Mouse (Mus musculus) thymus, postnatal 0 days (tissue): Measurements from ENCODE around the gene Naa20. TPM values are rescaled to one million over a fixed set of nuclear protein-coding genes. Genes with fewer than 3 reads are reported as not detected.

Source experiments
- DNase-seq: peaks from one replicate; pipeline ENCODE4 v3.0.0-alpha.2; 2015; ENCODE audit warnings: low spot score
- microRNA-seq: library from miRNA; unstranded; fragments of <30 nt; microRNA quantifications from one replicate; pipeline ENCODE4, GENCODE M21; 2016; ENCODE audit warnings: borderline number of aligned reads
- polyA plus RNA-seq: library from polyadenylated mRNA; unstranded; fragments of >200 nt; fragmentation: Nextera tagmentation; extraction: Ambion mirVana; gene quantifications from 2 replicates; pipeline ENCODE4 v1.2.1, GENCODE M21; 2015

Naa20 gene
- polyA plus RNA-seq, 1 experiment from 2014 or later = 158 TPM

- no peak for DNase-seq
These were observed 46.6 kb downstream of the Naa20 start for GRCm38 (mm10) chr2:145948402-145948954.

GRCm38 (mm10) chr2:145949475-145950068 is 47.7 kb downstream of the Naa20 start:
- no peak for DNase-seq

DNA sequence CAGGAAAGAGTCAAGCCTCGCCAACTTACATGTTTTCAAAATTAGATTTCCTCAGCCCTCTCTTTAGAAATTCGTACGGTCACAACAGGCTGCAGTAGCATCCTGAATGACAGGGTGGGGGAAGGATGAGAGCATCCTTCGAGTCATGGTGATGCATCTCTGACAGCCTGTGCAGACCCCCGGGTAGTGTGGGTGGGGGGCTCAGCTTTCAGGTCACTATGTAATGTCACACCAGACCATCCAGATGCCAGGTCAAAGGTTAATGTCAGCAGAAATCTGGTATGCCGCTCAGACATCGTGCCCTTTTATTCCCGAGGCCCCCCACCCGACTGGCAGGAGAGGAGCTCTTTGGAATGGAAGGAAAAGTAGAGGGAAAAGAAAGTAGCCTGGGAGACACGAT is 48.3 kb downstream of the Naa20 start:
- DNase-seq = no peak

- DNase-seq = no peak
These were observed 50.8 kb downstream of the Naa20 start for GRCm38 (mm10) chr2:145952726-145953125.

- no peak for DNase-seq
These were observed 53.9 kb downstream of the Naa20 start for GRCm38 (mm10) chr2:145955844-145956243.

GRCm38 (mm10) chr2:145956318-145956717 is 54.4 kb downstream of the Naa20 start:
- DNase-seq = no peak

DNA sequence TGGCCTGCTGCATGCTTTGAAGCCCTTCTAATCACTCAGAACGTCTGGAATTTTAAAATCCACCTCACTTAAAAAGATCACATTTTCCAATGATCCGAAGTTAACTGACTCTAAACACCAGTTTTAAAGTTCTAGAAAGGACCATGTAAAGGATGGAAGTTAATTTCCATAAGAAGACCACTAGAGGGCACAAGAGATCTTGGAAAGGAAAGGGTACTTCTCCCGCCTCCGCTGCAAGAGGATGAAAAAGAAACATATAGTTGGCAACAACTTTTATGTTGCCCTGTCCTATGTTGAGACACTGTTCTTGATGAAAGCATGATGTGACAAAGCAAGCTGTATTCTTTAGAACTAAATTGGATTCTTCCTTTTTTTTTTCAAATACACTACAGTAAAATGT is 55.6 kb downstream of the Naa20 start:
- peak; percentile 33 for DNase-seq

DNA sequence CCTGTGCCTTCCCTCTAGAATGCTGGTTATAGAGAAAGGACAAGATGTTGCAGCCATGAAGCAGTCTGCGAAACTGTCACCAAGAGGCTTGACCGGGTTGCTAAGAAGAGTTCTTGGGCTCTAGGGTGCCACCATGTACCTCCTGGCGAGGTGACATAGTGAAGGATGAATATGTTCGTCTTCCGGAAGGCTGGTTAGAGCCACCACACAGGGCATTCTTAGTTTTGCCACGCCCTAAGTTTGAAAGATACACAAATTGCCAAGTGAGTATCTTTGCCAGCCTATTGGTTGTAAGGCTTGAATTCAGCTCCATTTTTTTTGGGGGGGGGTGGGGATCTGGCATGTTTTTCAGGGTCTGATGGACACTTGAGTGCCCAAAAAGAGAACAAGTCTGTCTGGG is 56.2 kb downstream of the Naa20 start:
- DNase-seq = no peak

GRCm38 (mm10) chr2:145958551-145958950 is 56.7 kb downstream of the Naa20 start:
- DNase-seq = no peak

DNA sequence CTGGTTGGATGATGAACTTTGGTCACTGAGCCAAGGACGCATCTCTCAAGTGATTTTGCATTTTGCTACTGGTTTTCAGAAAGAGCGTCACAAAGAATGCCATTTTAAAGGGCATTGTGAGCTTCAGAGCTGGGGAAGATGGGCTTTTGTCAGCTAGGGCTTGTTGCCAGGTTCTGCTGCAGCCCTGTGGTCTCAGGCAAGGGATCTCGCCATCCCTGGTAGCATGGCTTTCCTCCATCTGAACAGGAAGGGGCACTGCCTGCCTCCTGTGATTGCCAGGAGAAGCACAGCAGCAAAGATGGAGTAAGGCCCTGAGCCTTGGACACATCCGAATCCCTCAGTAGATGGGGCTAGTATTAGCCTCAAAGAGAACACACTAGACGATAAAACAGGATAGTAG is 60.0 kb downstream of the Naa20 start:
- DNase-seq = no peak

Small RNA genes lying within 50 kb of the gene (microRNA-seq; reads per million reads assigned to microRNA genes)
- gene Gm25026 = not detected

Other genes starting within 250 kb of the Naa20 start
- 6.7 and 7.4 TPM in 2 replicates for gene Rin2, start 226.9 kb upstream of the Naa20 start, polyA plus RNA-seq
- gene Cfap61, start 32.7 kb downstream of the Naa20 start, polyA plus RNA-seq = 0.15 and 0.30 TPM in 2 replicates
- gene Crnkl1, start 32.9 kb downstream of the Naa20 start, polyA plus RNA-seq = 38.3 and 39.1 TPM in 2 replicates